Mouse (Mus musculus): ENCODE measurements around the gene Lpar6.
A peak's percentile ranks its signal among the peaks of the same experiment; 100 is the strongest.

Gene Lpar6

GRCm38 (mm10) chr14:73237848-73238321 is at the start of gene Lpar6:
Lpar6 (plus strand) TSS chr14:73237895.
- DNase-seq (ENCODE audit: extremely low read depth, low read depth) = no peak

- DNase-seq (ENCODE audit: extremely low read depth, low read depth) = no peak
Measured at GRCm38 (mm10) chr14:73199058-73199457, 38.6 kb upstream of the Lpar6 start.

GRCm38 (mm10) chr14:73201447-73201846 is 36.2 kb upstream of the Lpar6 start:
- no peak for DNase-seq (ENCODE audit: extremely low read depth, low read depth)

- no peak for DNase-seq (ENCODE audit: extremely low read depth, low read depth)
Measured at GRCm38 (mm10) chr14:73204016-73204415, 33.7 kb upstream of the Lpar6 start.

- no peak for DNase-seq (ENCODE audit: extremely low read depth, low read depth)
Measured at GRCm38 (mm10) chr14:73209262-73209661, 28.4 kb upstream of the Lpar6 start.

GRCm38 (mm10) chr14:73210196-73210595 is 27.5 kb upstream of the Lpar6 start:
- no peak for DNase-seq (ENCODE audit: extremely low read depth, low read depth)

GRCm38 (mm10) chr14:73211477-73211876 is 26.2 kb upstream of the Lpar6 start:
- DNase-seq (ENCODE audit: extremely low read depth, low read depth) = no peak

- DNase-seq (ENCODE audit: extremely low read depth, low read depth) = no peak
Measured at GRCm38 (mm10) chr14:73217062-73217461, 20.6 kb upstream of the Lpar6 start.

- DNase-seq (ENCODE audit: extremely low read depth, low read depth) = peak; percentile 37
Measured at GRCm38 (mm10) chr14:73222316-73222970, 15.3 kb upstream of the Lpar6 start.

- no peak for DNase-seq (ENCODE audit: extremely low read depth, low read depth)
Measured at GRCm38 (mm10) chr14:73226346-73226745, 11.3 kb upstream of the Lpar6 start.

GRCm38 (mm10) chr14:73226849-73227248 is 10.8 kb upstream of the Lpar6 start:
- DNase-seq (ENCODE audit: extremely low read depth, low read depth) = no peak

- no peak for DNase-seq (ENCODE audit: extremely low read depth, low read depth)
Measured at GRCm38 (mm10) chr14:73231286-73231982, 6.3 kb upstream of the Lpar6 start.

GRCm38 (mm10) chr14:73234468-73235031 is 3.1 kb upstream of the Lpar6 start:
- no peak for DNase-seq (ENCODE audit: extremely low read depth, low read depth)

GRCm38 (mm10) chr14:73238498-73239250 is 979 bp downstream of the Lpar6 start:
- DNase-seq (ENCODE audit: extremely low read depth, low read depth) = no peak

- DNase-seq (ENCODE audit: extremely low read depth, low read depth) = no peak
Measured at GRCm38 (mm10) chr14:73239291-73239690, 1.6 kb downstream of the Lpar6 start.

- DNase-seq (ENCODE audit: extremely low read depth, low read depth) = no peak
Measured at GRCm38 (mm10) chr14:73239857-73240256, 2.2 kb downstream of the Lpar6 start.

GRCm38 (mm10) chr14:73244061-73244597 is 6.4 kb downstream of the Lpar6 start:
- no peak for DNase-seq (ENCODE audit: extremely low read depth, low read depth)

GRCm38 (mm10) chr14:73250056-73250455 is 12.4 kb downstream of the Lpar6 start:
- DNase-seq (ENCODE audit: extremely low read depth, low read depth) = no peak

- DNase-seq (ENCODE audit: extremely low read depth, low read depth) = no peak
Measured at GRCm38 (mm10) chr14:73252276-73252675, 14.6 kb downstream of the Lpar6 start.

- DNase-seq (ENCODE audit: extremely low read depth, low read depth) = no peak
Measured at GRCm38 (mm10) chr14:73253453-73254251, 16.0 kb downstream of the Lpar6 start.

GRCm38 (mm10) chr14:73254412-73254811 is 16.7 kb downstream of the Lpar6 start:
- DNase-seq (ENCODE audit: extremely low read depth, low read depth) = no peak

All from MEL-GATA-1-ER (cell line).